Mouse (Mus musculus): ENCODE measurements around the gene Siae. TPM values are rescaled to one million over a fixed set of nuclear protein-coding genes. Genes with fewer than 3 reads are reported as not detected.

The Siae gene
- polyA plus RNA-seq, 1 experiment from 2014 or later, result 9.0 TPM

GRCm38 (mm10) chr9:37543869-37544440, 11.5 kb upstream of the Siae start:
- H3K4me2 ChIP-seq, result peak overlapping the region; percentile 84
- peak overlapping the region; percentile 52 for H3K4me3 ChIP-seq
- H3K36me3 ChIP-seq, result no peaks in the 10 kb centered on the region
- no peaks in the 10 kb centered on the region for H3K9me3 ChIP-seq (replicated peaks)
- no peak overlapping the region for H3K9ac ChIP-seq
- peaks cover 17% of the 10 kb centered on the region for H3K27me3 ChIP-seq
- peaks cover 30% of the 10 kb centered on the region for H3K4me1 ChIP-seq (replicated peaks)
- no peak for ATAC-seq (replicated peaks; ENCODE audit: insufficient number of reproducible peaks, insufficient read depth, low FRiP score, low read depth)
- WGBS, result 30% methylated on average over 12 of the region's 12 CpGs
- H3K27ac ChIP-seq, result no peak overlapping the region

- 4% methylated on average over 29 of the region's 29 CpGs for WGBS
- H3K36me3 ChIP-seq, result no peaks in the 10 kb centered on the region
- no peaks in the 10 kb centered on the region for H3K9me3 ChIP-seq (replicated peaks)
- peak overlapping the region; percentile 43; the same call in 1 of the 2 replicates for H3K9ac ChIP-seq
- peak; percentile 44; the same call in 1 of the 2 replicates for ATAC-seq (replicated peaks; ENCODE audit: insufficient number of reproducible peaks, insufficient read depth, low FRiP score, low read depth)
- H3K4me3 ChIP-seq, result peak overlapping the region; percentile 52
- H3K4me1 ChIP-seq (replicated peaks), result peaks cover 25% of the 10 kb centered on the region
- H3K27ac ChIP-seq, result peak overlapping the region; percentile 15; the same call in 1 of the 2 replicates
- peaks cover 17% of the 10 kb centered on the region for H3K27me3 ChIP-seq
- H3K4me2 ChIP-seq, result peak overlapping the region; percentile 84
Measured at GRCm38 (mm10) chr9:37544447-37545165, 10.9 kb upstream of the Siae start.

GRCm38 (mm10) chr9:37545166-37545610, 10.3 kb upstream of the Siae start:
- WGBS, result 17% methylated on average over 17 of the region's 17 CpGs
- Histone ChIP-seq H3K4me1 (replicated peaks) (peaks cover 25% of the 10 kb centered on the region), H3K9me3 (replicated peaks) (no peaks in the 10 kb centered on the region), H3K36me3 (no peaks in the 10 kb centered on the region), H3K9ac (no peak overlapping the region), H3K27me3 (peaks cover 19% of the 10 kb centered on the region), H3K4me3 (peak overlapping the region; percentile 52), H3K27ac (no peak overlapping the region), H3K4me2 (peak overlapping the region; percentile 84)
- ATAC-seq (replicated peaks; ENCODE audit: insufficient number of reproducible peaks, insufficient read depth, low FRiP score, low read depth), result no peak

GRCm38 (mm10) chr9:37545847-37546452, 9.5 kb upstream of the Siae start:
- no peak overlapping the region for H3K27ac ChIP-seq
- no peaks in the 10 kb centered on the region for H3K36me3 ChIP-seq
- H3K27me3 ChIP-seq, result peaks cover 24% of the 10 kb centered on the region
- H3K9ac ChIP-seq, result no peak overlapping the region
- H3K9me3 ChIP-seq (replicated peaks), result no peaks in the 10 kb centered on the region
- no peak overlapping the region for H3K4me3 ChIP-seq
- 31% methylated on average over 27 of the region's 27 CpGs for WGBS
- H3K4me2 ChIP-seq, result peak overlapping the region; percentile 84; the same call in 1 of the 2 replicates
- H3K4me1 ChIP-seq (replicated peaks), result peaks cover 21% of the 10 kb centered on the region
- no peak for ATAC-seq (replicated peaks; ENCODE audit: insufficient number of reproducible peaks, insufficient read depth, low FRiP score, low read depth)

- Histone ChIP-seq H3K4me3 (no peak overlapping the region), H3K36me3 (no peaks in the 10 kb centered on the region), H3K9me3 (replicated peaks) (no peaks in the 10 kb centered on the region), H3K27me3 (peaks cover 32% of the 10 kb centered on the region), H3K27ac (no peak overlapping the region), H3K4me2 (no peak overlapping the region), H3K4me1 (replicated peaks) (peaks cover 24% of the 10 kb centered on the region), H3K9ac (no peak overlapping the region)
- WGBS, result 76% methylated on average over 1 of the region's 1 CpGs
- ATAC-seq (replicated peaks; ENCODE audit: insufficient number of reproducible peaks, insufficient read depth, low FRiP score, low read depth), result no peak
Measured at GRCm38 (mm10) chr9:37546889-37547288, 8.6 kb upstream of the Siae start.

- Histone ChIP-seq H3K4me3 (no peak overlapping the region), H3K27ac (no peak overlapping the region), H3K36me3 (no peaks in the 10 kb centered on the region), H3K9ac (no peak overlapping the region), H3K27me3 (peaks cover 51% of the 10 kb centered on the region), H3K4me2 (no peak overlapping the region), H3K4me1 (replicated peaks) (peaks cover 19% of the 10 kb centered on the region), H3K9me3 (replicated peaks) (no peaks in the 10 kb centered on the region)
- WGBS, result 56% methylated on average over 1 of the region's 1 CpGs
- ATAC-seq (replicated peaks; ENCODE audit: insufficient number of reproducible peaks, insufficient read depth, low FRiP score, low read depth), result no peak
Measured at GRCm38 (mm10) chr9:37550435-37550834, 5.1 kb upstream of the Siae start.

GRCm38 (mm10) chr9:37551751-37552531, 3.6 kb upstream of the Siae start:
- ATAC-seq (replicated peaks; ENCODE audit: insufficient number of reproducible peaks, insufficient read depth, low FRiP score, low read depth), result no peak

GRCm38 (mm10) chr9:37552536-37553293, 2.8 kb upstream of the Siae start, which contains the start of gene Nrgn:
Nrgn (minus strand) TSS chr9:37552904.
- ATAC-seq (replicated peaks; ENCODE audit: insufficient number of reproducible peaks, insufficient read depth, low FRiP score, low read depth), result peak; percentile 91
- peaks cover 39% of the 10 kb centered on the region for H3K27me3 ChIP-seq

More at GRCm38 (mm10) chr9:37551751-37552531, 3.6 kb upstream of the Siae start:
- H3K4me2 ChIP-seq, result peak overlapping the region; percentile 92
- peak overlapping the region; percentile 49 for H3K4me3 ChIP-seq
- peaks cover 13% of the 10 kb centered on the region for H3K4me1 ChIP-seq (replicated peaks)
- H3K27ac ChIP-seq, result no peak overlapping the region
- H3K36me3 ChIP-seq, result no peaks in the 10 kb centered on the region
- no peaks in the 10 kb centered on the region for H3K9me3 ChIP-seq (replicated peaks)
- H3K27me3 ChIP-seq, result peaks cover 39% of the 10 kb centered on the region
- WGBS, result 2% methylated on average over 23 of the region's 23 CpGs
- H3K9ac ChIP-seq, result peak overlapping the region; percentile 45

GRCm38 (mm10) chr9:37554279-37554678, 1.2 kb upstream of the Siae start:
- Histone ChIP-seq H3K9ac (no peak overlapping the region), H3K4me2 (no peak overlapping the region), H3K27me3 (peaks cover 39% of the 10 kb centered on the region), H3K4me1 (replicated peaks) (peaks cover 13% of the 10 kb centered on the region), H3K9me3 (replicated peaks) (no peaks in the 10 kb centered on the region), H3K36me3 (no peaks in the 10 kb centered on the region), H3K4me3 (no peak overlapping the region), H3K27ac (no peak overlapping the region)
- 78% methylated on average over 1 of the region's 1 CpGs for WGBS
- ATAC-seq (replicated peaks; ENCODE audit: insufficient number of reproducible peaks, insufficient read depth, low FRiP score, low read depth), result no peak

More at GRCm38 (mm10) chr9:37552536-37553293, 2.8 kb upstream of the Siae start, which contains the start of gene Nrgn:
- Histone ChIP-seq H3K4me2 (peak within 1 kb of the TSS; percentile 92), H3K27ac (no peak within 1 kb of the TSS), H3K36me3 (no peaks in the 10 kb centered on the region), H3K4me3 (peak within 1 kb of the TSS; percentile 49), H3K9me3 (replicated peaks) (no peaks in the 10 kb centered on the region), H3K9ac (peak within 1 kb of the TSS; percentile 45), H3K4me1 (replicated peaks) (peaks cover 13% of the 10 kb centered on the region)
- 4% methylated on average over 31 of the region's 31 CpGs for WGBS

GRCm38 (mm10) chr9:37556366-37556765, 868 bp downstream of the Siae start:
- 60% methylated on average over 3 of the region's 3 CpGs for WGBS
- no peak for ATAC-seq (replicated peaks; ENCODE audit: insufficient number of reproducible peaks, insufficient read depth, low FRiP score, low read depth)

More at GRCm38 (mm10) chr9:37556366-37556765, 868 bp downstream of the Siae start:
- Histone ChIP-seq H3K27me3 (peaks cover 29% of the 10 kb centered on the region), H3K4me1 (replicated peaks) (peaks cover 13% of the 10 kb centered on the region), H3K4me2 (no peak overlapping the region), H3K36me3 (no peaks in the 10 kb centered on the region), H3K27ac (no peak overlapping the region), H3K9me3 (replicated peaks) (no peaks in the 10 kb centered on the region), H3K4me3 (no peak overlapping the region), H3K9ac (no peak overlapping the region)

All from heart, embryonic 15.5 days (tissue).